Mouse (Mus musculus) T-cell, adult 2 months (primary cell): ENCODE results near the gene Mtr.
A peak's percentile ranks its signal among the peaks of the same experiment; 100 is the strongest.

Source experiments
- DNase-seq: peaks from one replicate; pipeline ENCODE4 v3.0.0; 2022; ENCODE audit warnings: low spot score

Mtr gene

DNA sequence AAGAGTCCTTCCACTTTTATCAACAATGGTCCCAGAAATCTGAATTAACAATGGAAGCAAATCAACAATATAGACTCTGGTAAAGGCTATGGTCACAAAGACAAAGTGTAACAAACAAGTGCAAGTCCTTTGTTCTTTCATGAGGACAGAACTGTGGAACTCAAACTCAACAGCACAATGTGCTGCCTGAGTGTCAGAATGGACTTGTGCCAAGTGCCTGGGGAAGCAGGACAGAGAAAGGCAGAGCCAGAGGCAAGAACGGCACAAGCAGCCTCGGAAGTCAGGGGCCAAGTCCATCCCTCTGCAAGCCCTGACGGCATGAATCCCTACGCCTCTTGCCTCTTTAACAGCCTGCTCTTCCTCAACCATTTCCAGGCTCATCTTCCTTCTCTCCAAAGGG, 13.9 kb downstream of the Mtr start:
- DNase-seq: no peak

DNA sequence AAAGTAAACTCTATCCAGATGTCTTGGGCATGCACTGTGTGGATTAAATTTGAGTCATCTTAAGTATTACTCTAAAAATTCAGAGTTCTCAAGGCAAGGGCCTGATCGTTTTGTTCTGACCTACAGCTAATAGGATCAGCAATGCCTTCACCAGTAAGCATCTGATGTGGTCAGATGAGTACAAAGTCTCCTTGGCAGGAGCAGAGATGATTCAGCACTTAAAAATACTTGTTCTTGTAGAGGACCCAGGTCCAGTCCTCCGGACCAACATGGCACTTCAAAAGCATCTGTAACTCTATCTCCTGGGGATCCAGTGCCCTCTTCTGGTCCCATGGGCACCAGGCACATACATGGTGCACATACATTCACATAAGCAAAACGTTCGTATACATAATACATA, 25.8 kb downstream of the Mtr start:
- no peak for DNase-seq

DNA sequence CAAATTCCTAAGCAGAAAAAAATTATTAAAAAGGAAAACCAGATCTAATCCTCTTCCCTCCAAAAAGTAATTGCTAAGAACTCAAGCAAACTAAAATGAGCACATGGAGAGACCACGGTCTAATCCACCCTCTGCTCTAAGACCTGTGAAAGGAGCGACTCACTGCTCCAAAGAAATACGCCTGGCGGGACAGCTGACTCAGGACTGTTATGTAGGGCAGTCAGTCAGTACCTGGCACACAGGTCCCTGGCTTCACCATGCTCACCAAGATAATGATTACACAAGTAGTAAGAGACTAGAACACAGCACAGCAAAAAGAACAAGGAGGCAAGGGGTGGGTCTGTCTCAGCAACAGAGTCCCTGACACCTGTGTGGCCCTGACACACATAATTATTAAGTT, 29.7 kb downstream of the Mtr start:
- DNase-seq: no peak

DNA sequence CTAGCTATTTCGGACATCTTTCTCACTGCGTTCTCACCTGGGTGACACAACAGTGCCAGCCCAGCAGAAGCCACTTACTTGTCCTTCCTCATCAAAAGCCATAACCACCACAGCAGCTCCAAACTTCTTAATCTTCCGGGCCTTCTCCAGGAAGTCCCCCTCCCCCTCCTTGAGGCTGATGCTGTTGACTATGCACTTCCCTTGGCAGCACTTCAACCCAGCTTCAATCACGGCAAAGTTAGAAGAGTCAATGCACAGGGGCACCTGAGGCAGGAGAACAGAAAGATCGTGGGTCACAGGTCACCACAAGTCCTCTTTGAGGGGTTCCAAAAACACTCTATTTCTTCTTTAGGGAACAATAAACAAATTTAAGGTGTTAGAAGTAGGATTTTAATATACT, 30.3 kb downstream of the Mtr start:
- DNase-seq: no peak

DNA sequence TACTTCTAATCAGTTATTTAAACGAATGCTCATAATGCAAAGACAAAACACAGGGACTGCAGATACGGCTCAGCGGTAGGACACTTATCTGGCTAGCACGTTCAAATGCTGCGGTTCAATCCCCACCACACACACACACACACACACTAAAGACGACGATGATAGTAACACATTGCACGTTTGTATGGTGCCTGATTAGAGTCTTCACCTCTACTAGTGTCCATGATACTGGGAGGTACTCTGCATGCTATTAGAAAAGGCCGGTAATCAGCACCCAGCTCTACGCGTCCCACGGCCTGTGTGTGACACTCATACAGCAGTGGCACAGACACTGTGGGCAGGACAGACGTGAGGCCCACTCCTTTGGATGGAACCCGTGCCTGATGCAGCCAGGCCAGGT, 39.3 kb downstream of the Mtr start:
- DNase-seq: no peak

DNA sequence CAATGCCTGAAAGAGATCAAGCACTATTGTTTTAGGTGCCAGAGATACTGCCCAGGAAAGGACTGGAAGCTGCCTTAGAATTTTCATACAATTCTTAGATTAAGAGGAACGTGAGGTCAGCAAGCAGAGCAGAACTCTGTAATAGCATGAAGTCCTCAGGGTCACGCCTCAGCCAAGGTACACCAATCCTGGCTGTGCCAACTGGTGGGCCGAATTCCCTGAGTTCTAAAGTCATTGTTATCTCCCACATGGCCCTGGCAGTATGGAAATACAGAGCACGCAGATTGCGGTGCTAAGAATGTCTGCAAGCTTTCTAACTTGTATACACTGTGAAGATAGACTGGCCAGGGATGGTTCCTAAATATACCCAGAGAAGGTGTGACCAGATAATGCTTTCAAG, 43.0 kb downstream of the Mtr start:
- DNase-seq: no peak

DNA sequence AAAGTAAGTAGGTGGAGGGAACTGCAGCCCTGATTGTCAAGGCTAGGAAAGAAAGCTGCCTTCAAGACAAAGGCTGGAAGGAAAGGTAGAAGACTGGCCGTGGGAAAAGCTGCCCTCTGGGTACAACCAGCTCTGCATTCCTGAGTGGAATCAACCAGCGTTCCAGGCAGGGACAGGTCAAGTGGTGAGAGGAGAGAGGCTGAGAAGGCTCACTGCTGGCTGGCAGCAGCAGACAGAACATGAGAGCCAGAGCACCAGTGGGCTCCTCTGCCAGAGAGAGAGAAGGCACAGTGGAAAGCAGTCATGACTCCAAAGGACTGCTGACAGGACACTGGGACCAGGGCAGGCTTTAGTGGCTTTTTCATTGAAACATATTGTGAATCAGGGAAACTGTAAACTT, 46.9 kb downstream of the Mtr start:
- DNase-seq: no peak

DNA sequence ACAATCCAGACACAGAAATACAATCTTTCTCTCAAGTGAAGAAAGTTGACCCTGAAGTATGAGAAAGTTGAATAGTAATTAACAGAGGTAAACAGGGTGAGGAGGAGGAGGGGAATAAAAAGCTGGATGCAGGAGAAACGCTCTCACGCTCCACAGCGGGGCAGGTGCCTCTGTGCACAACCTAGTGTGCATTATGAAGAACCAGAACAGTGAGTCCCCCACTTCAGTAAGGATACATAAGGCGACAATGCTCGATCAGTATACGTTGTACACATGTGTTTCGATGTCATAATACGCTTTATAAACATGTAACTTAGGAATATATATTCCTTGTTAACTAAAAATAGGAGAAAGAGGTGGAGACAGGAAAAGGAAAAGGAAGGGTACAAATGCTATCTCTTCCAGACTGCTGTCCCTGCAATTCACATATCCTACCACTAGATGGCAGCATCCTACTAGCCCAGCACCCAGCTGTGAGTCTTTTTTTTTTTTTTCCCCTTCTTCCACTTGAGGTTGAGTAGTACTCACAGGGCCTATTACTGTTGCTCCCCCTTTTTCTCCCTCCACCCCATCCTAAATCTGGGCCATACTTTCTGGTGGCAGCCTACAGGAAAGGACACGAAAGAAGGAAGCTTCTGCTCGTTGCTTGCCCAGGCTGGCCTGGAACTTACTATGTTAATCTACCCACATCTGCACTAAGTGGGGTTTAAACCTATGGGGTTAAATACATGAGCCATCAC, 47.7 kb downstream of the Mtr start:
- peak; percentile 48 for DNase-seq

DNA sequence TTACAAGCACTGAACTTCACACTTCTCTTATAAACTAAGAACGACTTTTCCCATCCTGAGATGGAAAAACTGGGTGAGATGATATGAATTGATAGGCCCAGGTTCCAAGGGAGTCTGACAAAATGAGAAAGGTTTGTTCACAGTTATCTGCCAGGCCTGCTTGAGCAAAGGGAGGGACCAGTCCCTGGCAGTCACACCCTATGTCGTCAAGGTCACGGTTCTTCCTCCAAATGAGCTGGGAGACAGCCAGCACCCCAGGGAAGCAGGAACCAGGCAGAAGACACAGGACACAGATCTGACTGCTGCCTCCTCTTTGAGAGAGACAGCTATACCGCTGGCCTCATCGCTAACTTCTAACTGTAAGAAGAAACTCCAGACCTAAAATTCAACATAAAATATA, 57.5 kb downstream of the Mtr start:
- no peak for DNase-seq

DNA sequence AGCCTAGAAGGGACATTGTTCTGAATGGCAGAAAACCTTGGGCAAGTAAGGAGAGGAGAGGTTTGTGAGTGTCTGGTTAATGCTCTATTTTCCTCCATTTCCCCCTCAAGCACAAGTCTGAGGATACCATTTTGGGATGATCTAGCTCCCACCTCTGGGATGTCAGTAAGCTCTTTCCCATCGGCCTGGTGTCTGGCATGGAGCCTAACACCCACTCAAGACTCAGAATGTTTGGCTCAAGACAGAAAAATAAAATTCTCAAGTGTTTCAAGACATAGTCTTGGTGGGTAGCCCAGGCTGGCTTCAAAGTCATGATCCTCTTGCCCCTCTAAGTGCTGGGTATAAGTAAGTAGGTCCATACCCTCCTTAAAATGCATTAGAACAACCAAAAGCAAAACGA, 59.4 kb downstream of the Mtr start:
- no peak for DNase-seq

DNA sequence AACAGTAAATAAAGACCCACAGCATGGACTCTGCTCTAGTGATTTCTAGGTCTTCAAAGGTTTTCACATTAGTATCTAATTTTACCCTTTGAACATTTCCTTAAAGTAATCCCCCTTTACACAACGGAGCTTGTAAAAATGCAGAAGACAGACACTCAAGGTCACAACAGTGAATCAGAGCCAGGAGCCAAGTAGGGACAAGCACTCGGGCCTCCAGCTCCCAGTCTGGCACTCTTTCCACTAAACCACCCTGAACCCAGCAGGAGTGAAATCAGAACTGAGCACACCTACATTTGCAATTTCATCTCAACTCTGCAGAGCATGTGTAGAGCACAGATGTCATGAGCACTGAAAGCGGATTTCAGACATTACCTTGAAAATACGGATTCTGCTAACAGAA, 61.1 kb downstream of the Mtr start:
- no peak for DNase-seq

DNA sequence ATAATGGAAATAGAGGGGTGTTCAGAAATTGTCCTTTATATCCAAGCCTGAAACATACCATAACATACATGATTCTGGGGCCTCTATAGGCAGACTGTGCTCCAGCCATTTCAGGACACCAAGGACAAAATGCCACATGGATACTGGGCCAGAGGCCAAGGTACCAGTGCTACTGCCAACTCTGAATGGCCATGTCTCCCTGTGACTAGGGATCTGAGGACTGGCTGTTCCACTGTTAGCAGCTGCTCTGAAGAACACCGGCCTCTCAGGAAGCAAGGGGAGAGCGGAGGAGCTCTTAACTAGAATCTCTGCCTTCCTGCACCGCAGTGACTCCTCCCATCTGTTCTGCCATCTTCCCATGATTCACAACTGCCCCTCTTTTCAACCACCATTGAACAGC, 61.9 kb downstream of the Mtr start:
- no peak for DNase-seq

DNA sequence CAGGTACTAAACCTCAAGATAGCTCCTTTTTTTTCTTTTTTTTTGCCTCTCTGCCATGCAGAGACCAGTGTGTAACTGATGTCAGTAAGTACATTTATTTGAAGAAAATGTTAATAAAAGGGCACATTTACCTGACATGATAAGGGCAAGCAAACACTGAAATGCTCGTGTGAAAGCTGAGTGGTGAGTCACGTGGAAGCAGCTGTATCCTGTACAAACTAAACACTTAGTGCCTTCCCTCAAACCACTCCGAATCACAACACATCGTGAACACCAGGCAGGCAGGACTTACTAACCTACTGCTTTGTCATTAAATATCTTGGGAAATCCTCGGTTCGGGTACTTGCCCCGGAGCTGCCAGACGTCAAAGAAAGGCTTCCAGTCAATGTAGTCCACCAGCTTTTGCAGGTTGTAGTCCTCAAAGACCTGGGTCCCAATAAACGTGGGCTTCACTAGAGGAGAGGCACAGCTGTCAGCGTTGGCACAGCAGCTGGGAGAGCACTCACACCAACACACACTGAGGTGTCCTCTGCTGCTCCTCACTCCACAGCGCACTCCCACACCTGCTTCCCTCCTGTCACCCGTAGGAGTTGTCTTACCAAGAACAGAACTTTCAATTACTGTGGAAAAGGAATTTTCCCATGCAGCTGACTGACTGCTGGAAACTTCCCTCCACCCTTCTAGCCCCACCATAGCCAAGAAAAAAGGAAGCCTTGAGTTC, 62.8 kb downstream of the Mtr start:
- no peak for DNase-seq

DNA sequence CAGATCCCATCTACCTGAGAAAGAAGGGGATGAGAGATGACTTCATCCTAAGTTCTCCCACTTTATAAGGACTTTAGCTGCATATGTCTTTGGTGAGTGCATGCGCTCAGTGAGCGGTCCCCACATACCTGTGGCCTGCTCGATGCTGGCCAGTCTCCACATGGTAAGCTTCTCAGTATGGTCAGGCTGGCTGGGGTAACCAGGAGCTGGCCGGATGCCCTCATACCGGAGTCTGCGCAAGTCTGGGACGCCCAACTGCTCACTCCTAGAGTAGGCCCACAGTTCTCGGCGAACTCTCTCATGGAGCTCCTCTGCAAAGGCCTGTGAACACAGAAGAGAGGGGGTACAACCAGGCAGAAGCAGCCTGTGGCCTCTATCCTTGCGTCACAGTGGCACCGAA, 68.7 kb downstream of the Mtr start:
- DNase-seq: no peak

DNA sequence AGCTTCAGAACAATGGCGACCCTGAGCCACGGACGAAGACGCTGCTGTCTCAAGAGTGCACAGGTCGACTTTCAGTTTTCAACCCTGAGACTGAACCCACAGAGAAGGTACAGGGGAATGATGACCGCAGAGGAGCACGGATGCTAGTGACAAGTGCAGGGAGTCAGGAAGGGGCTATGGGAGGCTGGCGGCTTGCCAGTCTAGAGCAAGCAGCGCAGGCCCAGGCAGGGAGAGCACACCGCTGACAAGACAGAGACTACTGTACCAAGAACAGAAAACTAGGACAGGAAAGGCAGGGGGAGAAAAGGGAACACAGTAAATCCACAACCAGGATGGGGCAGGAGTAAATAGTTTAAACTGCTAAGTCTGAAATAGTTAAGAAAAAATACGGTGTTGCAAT, 69.1 kb downstream of the Mtr start:
- no peak for DNase-seq

DNA sequence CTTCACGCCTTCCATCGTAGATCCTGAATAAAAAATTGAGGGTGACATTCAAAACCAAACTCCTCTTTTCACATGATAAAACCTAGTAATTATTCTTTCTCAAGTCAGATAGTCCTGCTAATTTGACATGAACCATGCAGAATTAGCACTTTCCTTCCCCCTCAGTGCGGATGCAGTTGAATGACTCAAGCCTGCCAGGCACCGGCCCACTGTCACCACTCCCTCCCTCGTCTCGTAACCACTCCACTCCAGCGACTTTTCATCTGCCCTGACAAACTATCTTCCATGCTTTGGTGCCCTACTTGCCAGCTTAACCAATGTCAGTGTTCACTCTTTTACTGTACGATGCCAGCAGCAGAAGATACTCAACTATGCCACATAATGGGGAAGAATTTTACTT, 78.4 kb downstream of the Mtr start:
- no peak for DNase-seq

DNA sequence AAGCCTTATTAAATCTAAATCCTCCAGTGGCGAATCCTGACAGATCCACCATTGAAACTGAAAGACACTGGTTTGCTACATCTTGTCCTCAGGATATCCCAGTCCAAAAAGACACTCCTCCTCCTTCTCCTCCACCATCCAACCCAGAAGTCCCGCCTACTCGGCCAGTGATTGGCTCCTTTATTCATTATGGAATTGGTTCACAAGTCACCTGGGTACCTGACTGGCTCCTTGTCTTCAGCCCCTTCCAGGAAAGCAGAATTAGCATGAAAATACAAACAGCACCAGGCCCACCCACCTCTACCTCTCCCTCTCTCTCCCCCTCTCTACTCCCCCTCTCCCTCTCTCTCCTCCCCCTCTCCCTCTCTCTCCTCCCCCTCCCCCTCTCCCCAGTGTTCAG, 81.2 kb downstream of the Mtr start:
- no peak for DNase-seq

DNA sequence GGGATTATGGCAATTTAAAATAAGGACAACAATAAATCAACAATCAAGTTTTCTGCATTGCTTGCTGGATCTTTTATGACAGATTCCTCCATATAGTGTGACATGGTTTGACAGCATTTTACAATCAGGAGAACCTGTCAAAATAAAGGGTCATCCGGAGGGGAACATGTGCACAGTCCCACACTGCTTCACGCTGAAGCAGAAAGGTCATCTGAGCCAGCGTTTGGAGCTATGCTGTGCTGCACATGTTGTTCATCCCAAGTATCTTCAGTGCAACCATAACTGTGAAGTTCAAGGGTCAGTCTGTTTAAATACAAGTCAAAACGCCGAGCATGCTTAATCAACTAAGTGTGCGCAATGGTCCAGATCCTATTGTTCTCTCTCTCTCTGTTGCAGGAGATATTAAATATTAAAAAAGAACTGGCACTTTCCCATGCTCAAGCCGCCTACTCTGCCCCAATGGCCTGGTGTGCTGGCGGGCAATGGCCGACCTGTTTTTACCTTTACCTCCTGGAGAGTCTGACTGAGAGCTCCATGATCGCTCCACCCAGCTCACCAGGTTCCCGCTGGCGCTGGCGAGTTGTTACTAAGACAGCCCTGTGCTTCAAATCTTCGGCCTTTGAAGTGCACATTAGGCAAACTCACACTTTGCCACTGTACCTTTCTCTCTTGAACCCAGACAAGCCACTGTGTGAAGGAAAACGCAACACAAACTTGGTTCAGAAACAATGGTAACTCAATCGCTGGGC, 81.8 kb downstream of the Mtr start:
- DNase-seq: no peak

DNA sequence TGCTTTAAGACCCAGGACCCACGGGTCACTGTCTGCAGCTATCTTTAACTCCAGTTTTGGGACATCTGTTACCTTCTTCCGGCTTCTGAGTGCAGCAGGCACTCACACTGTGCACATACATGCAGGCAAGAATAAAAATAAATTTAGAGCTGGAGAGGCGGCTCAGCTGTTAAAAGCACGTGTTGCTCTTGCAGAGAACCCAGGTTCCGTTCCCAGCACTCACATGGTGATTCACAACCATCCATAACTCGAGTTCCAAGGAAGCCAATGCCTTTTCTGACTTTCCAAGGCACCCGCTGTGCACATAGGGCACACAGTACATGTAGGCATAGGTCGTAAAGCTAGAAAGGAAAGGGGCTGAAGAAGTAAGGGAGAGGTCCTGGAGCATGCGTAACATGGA, 90.6 kb downstream of the Mtr start:
- no peak for DNase-seq

DNA sequence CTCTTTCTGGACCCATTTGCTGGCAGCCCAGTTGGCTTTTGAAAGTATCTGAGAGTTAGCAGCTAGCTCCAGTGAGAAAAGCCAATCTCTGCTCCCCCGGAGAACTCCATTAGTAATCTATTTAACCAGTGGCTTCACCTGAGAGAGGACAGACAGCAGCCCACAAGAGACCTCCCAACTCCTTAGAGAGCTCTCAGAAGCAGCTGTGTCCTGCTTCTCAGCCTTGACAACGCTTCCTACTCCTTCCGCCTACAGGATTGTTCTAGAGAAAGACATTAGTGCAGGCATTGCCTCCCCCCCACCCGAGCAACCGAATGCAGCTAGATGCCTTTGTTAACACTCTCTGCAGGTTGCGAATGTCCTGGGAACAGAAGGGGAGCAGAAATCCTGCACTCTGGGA, 91.5 kb downstream of the Mtr start:
- no peak for DNase-seq

DNA sequence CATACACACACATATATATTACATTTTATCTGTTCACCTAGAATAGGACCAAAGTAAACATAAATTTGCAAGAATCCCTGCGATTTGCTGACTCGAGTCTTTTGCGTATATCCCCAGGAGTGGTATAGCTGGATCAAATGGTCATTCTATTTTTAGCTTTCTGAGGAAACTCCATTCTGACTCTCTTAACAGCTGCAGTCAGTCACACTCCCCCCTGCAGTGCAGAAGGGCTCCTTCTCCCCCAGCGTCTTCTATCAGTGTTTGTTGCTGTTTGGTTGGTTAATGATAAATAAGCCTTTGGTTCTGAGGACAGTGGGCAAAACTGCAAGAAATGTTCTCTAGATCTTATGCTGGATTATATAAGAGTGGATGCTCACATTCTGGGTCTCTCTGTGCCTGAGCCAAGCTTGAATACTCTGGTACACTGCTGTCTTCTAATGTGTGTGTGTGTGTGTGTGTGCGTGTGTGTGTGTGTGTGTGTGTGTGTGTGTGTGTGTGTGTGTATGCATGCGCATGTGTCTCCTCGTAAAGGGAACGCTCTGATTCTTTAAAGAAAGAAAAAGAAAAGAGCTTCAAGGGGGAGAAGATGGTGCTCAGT, 92.4 kb downstream of the Mtr start:
- no peak for DNase-seq

DNA sequence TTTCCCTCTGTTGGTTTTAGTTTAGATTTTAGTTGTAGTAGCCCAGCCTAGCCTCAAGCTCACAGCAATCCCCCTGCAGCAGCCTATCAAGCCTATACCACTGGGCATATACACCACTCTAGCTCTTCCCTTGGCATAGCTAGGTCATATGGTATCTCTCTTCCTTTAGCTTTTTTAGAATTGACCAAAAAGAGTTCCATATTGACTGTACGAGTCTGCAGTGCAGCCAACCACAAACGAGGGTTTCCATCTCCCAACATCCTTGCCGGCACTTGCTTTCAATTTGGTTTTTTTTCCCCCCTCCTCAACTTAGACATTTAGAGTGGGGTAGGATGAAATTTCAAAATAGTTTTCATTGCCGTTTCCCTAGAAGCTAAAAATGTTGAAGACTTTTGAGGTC, 95.5 kb downstream of the Mtr start:
- DNase-seq: no peak

DNA sequence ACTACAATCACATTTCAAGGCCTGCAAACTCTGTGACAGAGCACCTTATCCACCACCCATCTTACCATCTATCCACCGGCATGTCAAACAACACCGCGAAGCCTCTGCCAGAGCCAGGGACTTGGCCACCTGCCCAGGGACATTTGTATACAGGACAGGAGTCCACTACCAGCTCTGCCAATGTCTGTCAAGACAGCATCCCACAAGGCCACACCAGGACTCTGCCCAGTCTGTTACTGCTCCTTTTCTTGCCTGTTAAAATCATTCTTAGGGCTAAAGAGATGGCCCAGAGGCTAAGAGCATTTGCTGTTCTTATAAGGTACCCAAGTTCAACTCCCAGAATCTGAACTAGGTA, 97.8 kb downstream of the Mtr start:
- no peak for DNase-seq
